Mouse (Mus musculus): Measurements from ENCODE around the gene Blvrb. TPM values are rescaled to one million over a fixed set of nuclear protein-coding genes. Genes with fewer than 3 reads are reported as not detected.
A peak's percentile ranks its signal among the peaks of the same experiment; 100 is the strongest.

Blvrb gene
- total RNA-seq, 2 experiments from 2014 or later: 58.4 to 62.1 TPM

DNA sequence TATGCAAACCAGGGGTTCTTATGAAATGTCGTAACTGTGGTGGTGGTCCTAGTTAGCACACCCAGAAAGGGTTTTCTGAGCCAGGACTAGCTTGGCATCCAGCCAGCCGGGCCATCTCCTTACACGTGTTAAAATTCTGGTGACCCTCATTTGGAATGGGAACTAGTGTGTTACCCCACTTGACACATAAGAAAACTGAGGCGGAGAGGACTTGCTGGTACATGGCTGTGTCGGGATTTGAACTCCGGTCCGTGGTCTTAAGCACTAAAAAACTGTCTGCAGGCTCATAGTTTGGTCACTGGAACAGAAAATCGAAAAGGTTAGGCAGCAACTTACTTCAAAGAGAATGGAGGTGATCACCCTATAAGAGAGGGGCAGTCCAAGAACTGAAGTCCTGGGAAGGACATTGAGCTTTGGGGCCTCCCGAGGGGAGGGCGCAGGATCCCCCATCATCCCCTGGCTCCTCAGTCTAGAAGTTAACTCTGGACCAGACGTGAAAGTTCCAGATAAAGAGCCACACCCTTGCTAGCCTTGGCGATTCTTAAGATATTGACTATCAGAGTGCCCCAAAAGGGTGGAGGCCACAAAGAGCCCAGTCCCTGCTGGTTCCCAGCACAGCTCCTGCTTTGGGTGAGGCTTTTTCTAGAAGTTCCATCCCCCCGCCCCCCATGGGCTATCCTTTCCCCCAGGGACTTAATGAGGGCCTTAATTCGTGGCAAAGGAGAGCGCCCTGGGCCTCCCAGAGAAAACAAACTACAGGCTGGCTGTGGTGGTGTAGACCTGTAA, 836 bp downstream of the Blvrb start:
- no peak for DNase-seq (ENCODE audit: low spot score in 2 of 2)

DNA sequence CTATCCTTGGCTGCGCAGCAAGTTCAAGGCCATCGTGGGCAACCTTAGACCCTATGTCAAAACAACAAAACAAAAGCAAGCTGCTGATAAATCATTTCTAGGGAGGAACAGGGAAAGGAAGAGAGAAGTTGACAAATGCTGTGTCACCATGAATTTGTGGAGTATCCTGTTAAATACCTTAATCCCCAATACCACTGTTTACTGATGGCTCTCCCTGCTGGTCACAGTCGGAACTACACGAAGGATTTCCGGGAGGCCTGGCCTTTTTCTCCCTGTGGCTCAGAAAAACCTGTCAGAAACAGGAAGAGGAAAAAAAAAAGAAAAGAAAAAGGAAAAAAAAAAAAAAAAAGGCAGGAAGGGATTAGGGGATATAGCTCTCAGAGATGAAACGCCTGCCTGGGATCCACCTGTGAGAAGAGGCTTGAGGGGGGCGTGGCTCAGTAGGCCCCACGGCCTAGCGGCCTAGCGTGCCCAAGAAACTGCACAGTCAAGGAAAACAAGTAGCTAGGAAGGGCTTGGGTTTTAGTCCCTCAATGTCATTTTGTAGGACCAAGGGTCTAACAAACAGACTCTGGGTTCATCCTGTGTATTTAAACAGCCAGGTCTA, 1.6 kb downstream of the Blvrb start:
- peak in 1 of 2 experiments; percentile 51 for DNase-seq (ENCODE audit: low spot score in 2 of 2)

DNA sequence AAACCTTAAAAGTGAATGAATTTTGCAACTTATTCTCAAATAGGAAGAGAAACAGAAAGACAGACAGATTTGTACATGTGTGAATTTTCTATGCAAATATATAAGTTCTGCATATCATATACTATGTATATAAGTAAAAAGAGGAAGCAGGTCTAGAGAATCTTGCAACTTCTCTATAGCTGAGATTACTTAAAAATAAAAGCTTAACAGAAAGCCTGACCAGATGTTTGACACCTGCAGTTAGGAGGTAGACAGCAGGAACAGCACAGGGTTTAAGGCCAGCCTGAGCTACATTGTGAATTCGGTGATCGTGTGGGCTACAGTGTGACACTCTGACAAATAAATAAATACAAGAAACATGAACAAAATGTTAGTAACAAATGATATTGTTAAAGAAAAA, 3.6 kb downstream of the Blvrb start:
- no peak for DNase-seq (ENCODE audit: low spot score in 2 of 2)

DNA sequence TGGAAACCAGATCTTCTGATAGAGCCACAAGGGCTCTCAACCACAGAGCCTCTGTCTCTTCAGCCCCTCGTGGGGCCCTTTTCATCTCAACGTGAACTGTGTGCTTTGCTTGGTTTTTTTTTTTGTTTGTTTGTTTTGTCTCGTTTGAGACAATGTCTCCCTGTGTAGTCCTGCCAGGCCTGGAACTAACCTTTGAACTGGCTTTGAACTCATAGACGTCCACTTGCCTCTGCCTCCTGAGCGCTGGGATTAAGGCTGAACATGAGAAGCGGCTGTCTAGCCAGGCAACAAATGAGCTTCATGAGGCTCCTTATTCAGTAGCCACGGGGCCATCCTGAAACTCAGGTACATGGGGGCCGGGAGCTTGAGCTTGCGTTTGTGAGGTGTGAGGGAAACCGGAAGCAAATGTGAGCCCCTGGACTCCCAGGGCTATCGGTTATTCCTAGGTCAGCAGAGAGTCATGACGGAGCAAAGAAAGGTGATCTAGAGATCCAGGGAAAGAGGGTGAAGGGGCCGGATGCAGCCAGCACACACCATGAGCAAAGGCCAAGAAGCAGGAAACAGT, 4.5 kb downstream of the Blvrb start:
- DNase-seq (ENCODE audit: low spot score in 2 of 2): no peak

DNA sequence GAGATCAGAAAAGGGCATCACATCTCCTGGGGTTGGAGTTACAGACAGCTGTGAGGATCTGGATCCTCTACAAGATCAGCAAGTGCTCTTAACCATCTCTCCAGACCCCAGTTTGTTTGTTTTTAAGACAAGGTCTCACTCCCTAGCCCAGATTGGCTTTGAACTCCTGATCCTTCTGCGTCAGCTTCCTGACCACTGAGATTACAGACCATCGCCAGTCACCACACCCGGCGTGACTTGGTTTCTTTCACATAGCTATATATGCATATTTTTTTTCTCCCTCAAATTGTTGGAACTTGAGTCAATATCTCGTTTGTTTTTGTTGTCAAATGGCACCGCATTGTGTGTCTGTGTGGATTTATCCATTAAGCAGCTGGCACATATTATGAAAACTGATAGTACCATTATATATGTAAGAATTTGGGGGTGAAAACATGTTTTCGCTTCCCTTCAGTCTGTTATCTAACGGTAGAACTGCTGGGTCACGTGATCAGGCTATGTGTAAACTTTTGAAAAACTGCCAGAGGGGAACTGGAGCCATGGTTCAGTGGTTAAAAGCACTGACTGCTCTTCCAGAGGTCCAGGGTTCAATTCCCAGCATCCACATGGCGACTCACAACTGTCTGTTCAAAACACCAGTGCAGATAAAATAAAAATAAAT, 6.8 kb downstream of the Blvrb start:
- no peak for DNase-seq (ENCODE audit: low spot score in 2 of 2)

DNA sequence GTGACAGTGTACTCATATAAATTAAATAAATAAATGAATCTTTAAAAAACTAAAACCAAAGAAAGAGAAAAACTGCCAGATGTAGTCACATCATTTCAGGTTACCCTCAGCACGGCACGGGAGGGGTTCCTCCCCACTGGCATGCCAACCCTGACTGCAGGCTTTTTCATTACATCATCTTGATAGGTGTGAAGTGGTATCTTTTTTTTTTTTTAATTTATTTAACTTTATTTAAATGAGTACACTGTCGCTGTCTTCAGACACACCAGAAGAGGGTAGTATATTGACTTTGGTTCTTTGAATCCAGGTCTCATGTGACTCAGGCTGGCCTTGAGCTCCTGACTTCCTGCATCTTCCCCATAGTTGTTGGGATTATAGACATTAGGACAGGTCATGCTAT, 7.5 kb downstream of the Blvrb start:
- DNase-seq (ENCODE audit: low spot score in 2 of 2): no peak

DNA sequence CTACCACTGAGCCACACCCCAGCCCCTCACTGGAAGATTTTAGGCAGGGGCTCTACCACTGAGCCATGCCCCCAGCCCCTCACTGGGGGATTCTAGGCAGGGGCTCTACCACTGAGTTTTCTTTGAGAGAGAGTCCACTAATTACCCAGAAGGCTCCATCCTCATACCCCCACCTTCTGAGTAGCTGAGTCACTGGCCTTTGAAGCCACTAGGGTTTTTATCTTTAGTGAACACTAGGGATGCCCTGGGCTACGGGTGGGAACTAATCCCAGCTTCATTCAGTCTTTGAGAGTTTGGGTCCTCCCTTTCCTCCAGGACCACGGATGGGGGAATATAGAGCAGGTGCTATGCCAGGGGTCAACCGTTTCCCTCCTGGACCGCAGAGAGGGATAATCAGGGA, 10.8 kb downstream of the Blvrb start:
- DNase-seq (ENCODE audit: low spot score in 2 of 2): no peak

DNA sequence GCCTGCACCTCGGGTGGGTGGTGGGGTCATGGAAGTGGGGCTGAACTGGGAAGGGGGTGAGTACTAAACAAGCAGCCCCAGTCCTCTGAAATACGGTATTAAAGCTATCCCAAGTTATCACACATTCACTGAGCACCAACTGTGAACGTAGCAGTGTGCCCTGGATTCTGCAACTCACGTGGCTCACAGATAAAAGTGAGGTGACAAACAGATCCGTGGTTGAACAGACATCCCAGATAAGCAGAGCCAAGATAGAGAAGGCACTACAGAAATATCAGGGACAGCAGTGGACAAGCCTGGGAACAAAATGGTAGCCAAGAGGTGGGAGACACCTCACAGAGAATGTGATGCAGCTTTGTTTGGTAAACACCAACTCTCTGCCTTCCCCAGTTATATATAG, 11.9 kb downstream of the Blvrb start:
- no peak for DNase-seq (ENCODE audit: low spot score in 2 of 2)

DNA sequence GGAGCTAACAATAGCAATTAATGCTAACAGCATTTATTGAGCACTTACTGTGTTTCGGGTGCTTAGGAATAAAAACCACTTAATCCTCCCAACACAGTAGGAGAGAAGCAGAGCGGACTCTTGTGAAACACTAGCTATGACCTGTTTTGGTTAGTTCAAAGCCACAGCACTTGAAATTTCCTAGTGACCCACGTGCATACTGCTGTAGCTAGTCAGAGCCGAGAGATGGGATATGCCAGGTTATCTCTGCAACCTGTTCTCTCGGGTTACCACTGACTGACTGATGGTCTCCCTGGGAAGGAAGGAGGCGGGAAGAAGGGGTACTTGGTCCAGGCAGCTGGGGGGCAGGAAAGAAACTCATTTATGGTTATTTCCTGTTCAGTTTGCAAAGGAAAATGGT, 12.7 kb downstream of the Blvrb start:
- no peak for DNase-seq (ENCODE audit: low spot score in 2 of 2)

DNA sequence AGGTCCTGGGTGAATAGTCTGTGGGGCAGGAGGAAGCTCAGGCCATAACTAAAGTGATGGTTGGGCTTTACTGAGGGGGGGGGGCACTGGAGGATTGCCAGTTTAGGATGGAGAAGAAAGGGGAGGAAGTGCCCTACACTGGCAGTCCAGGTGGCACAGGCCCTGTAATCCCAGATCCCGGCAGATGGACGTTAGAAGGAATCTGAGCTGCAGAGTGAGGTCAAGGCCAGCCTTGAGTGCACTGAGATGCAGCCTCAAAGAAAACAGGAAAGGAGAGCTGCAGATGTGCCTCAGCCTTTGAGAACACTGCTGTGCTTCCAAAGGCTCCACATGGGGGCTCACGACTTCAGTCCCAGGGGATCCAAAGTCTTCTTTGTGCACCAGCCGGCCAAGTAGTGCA, 19.9 kb downstream of the Blvrb start:
- no peak for DNase-seq (ENCODE audit: low spot score in 2 of 2)

DNA sequence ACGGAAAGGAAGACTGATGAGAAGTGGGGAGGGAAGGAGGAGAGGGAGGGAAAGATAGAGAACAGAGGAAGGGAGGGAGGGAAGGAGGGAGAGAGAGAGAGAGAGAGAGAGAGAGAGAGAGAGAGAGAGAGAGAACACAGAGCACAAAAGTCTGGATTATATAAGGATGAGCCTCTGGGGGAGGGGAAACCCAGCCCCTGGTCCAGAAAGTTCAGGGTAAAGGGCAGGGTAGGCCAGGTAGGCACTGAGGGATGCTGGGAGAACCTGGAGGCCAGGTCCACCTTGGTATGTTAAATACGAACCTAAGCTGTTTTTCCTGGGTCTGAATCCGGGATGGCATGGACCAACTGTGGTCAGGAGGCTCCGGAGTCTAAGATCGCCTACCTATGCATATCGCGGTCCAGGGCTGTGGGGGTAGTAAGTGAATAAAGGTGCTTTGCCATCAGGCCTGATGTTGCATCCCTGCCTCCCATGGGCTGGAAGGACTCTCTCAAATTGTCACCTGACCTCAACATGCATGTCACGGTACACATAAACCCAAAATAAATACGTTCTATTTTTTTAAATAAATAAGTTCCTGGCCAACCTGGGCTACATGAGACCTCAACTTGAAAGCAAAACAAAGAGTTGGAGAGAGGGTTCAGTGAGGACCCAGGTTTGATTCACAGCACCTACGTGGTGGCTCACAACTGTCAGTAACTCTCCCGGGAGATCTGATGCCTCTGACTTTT, 23.8 kb downstream of the Blvrb start:
- DNase-seq (ENCODE audit: low spot score in 2 of 2): no peak

DNA sequence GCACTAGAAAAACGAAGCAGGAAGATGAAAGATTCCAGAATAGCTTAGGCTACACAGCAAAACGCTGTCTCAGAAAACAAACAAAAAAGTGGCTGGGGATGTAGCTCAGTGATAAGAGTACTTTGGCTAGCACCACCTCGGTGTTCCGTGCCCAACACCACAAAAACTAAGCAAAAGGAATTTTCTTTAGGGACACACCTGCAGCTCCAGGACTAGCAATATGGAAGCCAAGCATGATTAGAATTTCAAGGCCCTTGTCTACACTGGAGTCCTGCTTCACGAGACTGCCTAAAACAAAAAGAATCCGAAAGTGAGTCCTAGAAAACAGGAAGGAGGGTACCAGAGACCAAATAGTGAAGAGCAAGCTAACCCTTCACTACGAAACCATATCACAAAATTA, 24.8 kb downstream of the Blvrb start:
- no peak for DNase-seq (ENCODE audit: low spot score in 2 of 2)

DNA sequence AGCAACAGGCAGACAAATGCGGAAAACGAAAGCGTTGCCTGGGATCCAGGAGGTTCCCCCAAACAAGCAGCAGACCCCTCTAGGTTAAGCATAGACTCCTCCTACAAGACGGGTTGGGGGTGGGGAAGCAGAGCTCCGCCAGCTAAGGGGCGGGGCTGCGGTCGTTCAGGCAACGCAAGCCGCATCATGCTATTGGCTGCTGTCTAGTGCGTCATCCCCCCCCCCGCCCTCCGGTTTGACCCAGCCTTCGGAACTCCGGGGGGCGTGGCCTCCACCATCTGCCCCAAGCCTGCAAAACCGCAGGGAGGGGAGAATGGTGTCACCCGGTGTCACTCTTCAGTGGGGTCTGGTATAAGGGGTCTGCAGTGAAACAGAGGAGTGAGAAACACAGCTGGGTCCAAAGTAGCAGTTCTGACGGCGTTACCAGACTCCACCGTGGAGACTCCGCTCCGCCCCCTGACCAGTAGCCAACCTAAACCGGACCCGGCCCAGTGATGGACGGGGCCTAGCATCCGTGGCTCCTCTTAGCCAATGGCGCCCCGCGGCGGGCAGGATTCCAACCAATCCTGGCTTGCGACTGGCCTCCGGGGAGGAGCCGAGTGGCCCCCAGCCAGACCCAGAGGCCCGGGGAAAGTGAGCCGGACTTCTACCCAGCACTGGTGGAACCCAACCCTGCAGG, 25.5 kb downstream of the Blvrb start, which contains the start of gene Sertad3:
Gene Sertad3, plus strand, starts transcription at position 613 of the 679 bp plus-strand sequence.
- peak; percentile 99 for DNase-seq (ENCODE audit: low spot score in 2 of 2)

DNA sequence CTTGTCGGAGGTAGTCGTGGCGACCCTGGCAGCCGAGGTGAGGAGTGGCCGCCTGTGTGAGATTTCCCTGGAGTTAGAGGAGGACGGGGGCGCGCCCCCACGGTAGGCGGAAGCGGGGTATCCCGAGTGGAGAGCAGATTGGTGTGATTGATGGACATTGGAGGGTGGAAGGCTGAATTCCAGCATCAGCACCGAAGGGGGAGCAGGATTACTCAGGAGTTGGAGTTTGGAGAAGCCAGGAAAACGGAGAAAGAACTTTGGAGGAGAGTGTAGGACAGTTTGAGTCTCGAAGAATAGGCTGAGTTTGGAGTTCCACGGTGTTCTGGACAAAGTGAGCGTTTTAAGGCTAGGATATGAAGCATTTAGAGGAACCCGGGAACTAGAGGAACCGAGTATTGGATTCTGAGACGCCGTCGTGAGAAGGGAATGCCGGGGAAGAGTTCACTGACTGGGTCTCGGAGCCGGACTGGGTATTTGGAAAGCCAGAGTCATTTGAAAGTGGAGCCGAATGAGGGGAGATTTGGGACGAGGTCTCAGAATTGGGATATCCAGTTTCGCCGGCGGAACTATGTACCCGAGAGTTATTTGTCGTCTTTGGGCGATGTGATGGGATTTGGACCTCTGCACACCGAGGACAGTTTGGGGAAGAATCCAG, 26.2 kb downstream of the Blvrb start:
- DNase-seq (ENCODE audit: low spot score in 2 of 2): no peak

DNA sequence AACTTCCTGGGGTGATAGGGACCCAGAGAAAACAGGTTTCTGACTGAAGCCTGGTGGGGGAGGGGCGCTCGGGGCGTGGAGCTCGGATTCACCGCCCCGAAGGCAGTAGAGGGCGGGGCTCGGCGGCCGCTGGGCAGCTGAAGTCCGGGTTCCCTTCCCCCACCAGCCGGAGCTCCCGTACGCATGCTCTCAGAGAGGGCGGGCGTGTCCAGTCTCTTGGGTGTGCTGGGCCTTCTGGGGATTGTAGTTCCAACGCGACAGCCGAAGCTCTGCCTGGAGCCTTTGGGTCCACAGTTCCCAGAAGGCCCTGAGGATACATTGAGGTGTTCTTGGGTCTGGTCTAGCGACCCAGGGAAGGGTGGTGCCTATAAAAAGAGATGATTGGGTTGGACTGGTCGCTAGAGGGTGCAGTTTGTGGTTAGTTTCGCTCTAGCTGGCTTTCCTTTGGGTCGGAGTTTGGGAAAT, 26.7 kb downstream of the Blvrb start:
- peak; percentile 88 to 93 for DNase-seq (ENCODE audit: low spot score in 2 of 2)

DNA sequence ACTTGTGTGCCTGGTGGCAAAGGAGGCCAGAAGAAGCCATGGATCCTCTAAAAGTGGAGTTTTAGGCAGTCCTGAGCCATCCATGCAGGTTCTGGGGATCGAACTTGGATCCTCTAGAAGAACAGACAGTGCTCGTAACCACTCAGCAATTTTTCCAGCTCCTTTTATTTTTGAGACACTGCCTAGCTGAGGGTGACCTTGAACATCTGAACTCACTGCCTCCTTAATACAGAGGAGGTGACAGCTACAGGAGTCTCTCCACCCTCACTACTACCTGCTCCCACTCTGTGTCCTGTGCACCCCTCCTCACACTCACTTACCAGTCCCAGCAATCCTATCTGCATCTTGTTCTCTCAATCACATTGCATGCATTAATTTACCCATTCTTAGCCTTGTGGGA, 27.8 kb downstream of the Blvrb start:
- DNase-seq (ENCODE audit: low spot score in 2 of 2): no peak

DNA sequence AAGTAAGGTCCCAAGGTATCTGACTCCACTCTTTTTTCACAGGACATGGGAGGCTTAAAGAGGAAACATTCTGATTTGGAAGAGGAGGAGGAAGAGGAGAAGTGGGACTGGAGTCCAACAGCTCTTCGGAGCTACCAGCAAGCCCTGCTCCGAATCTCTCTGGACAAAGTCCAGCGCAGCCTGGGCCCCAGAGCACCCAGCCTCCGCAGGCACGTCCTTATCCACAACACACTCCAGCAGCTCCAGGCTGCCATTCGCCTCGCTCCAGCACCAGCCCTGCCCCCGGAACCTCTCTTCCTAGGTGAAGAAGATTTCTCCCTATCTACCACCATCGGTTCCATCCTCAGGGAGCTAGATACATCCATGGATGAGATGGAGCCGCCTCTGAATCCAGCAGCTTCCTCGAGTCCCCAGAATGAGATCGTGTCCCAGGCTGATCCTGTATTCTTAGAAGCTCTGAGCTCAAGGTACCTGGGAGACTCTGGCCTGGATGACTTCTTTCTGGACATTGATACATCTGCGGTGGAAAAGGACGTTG, 28.4 kb downstream of the Blvrb start:
- DNase-seq (ENCODE audit: low spot score in 2 of 2): no peak

DNA sequence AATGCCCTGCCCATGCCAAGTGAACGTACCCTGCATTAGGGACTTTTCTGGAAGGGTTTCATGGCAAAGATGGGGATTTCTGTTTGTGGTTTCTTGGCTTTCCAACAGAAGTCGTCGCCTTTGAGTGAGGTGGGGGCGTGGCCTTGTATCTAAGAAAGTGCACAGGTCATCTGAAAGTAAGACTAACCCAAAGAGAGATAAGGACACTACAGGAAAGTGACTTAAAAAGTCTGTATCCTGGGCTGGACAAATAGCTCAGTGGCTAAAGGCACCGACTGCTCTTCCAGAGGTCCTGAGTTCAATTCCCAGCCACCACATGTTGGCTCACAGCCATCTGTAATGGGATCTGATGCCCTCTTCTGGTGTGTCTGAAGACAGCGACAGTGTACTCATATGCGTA, 30.8 kb downstream of the Blvrb start:
- DNase-seq (ENCODE audit: low spot score in 2 of 2): no peak

DNA sequence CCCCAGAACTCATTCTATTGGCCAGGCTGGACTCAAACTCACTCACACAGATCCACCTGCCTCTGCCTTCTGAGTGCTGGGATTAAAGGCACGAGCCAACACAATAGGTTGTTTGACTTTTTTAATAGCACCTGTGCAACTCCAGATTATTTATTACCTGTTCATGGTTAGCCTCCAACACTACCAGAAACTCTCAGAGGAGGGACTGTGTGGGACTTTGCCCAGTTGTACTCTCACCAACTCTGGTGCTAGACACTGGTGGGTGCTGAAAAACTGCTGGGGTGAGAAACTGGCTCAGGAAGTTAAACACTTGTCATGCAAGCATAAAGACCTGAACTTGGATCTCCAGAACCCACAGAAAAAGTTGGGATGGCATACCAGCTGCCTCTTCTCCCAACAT, 32.0 kb downstream of the Blvrb start:
- DNase-seq (ENCODE audit: low spot score in 2 of 2): no peak

DNA sequence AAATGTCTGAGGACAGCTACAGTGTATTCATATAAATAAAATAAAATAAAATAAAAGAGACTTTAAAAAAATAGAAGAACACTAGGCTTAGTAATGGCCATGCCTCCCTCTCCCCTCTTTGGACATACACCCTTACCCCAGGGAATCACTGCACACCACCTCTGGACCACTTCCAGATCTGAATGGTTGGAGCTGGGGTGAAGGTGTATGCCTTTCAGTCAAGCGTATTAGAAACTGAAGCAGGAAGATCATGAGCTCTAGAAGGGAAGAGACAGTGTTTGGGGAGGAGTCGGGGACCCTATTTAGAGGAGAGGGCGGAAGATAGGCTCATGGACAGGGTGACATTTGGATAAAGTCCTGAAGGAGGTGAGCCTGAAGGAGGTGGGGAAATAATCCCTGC, 32.7 kb downstream of the Blvrb start:
- no peak for DNase-seq (ENCODE audit: low spot score in 2 of 2)
